Mouse (Mus musculus) mature B cell (primary cell): ENCODE data around the gene Tpm1.

Source experiments
- in situ Hi-C: fragments of 300-500 bp; cut with MboI; formaldehyde crosslinking; loops from 2 replicates; pipeline ENCODE4 v1.14.3; 2019

Gene Tpm1

DNA sequence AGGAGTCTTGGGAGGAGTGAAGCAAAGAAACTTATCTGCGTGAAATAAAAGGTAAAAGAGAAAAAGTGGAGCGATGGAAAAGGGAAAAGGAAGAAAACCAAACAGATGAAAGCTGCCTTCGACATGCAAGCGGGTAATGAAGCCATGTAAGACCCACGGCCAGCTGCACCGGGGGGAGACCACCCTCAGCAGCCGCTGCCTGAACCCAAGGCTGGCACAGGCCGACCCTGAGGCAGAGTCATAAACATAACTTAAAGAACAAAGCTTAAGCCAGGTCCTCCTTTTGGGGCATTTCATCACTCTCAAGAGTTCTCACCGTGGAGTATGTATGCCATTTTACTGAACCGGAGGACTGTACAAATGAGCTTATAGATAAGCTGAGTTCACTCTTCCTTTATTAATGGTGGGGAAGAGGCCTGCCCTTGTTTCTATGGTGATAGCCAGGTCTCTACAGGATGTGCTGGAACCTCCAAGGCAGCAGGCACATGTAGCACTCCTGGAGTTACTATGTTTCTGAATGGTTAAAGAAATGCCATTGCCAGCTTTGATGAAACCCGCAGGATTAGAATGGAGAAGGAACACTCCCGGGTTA, 21.0 kb downstream of the Tpm1 start:
- in situ Hi-C loops: no loop called here

DNA sequence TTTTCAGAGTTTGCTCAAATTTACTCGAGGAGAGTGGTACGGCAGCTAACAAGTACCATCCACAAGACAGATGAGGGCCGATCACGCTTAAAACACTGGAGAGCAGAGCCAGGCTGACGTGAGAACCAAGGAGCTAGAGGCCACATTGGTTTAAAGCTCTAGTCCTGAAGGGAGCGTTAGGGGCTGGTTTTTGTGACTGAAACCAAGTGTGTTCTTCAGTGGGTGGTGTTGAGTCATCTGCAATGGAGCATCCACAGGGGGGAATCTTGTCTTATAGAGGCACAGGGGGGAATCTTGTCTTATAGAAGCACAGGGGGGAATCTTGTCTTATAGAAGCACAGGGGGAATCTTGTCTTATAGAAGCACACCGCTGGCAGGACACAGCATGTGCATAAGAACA, 22.3 kb downstream of the Tpm1 start:
- in situ Hi-C loops: no loop called here

GRCm38 (mm10) chr9:67026061-67026460, 23.1 kb downstream of the Tpm1 start:
- in situ Hi-C loops: no loop called here

DNA sequence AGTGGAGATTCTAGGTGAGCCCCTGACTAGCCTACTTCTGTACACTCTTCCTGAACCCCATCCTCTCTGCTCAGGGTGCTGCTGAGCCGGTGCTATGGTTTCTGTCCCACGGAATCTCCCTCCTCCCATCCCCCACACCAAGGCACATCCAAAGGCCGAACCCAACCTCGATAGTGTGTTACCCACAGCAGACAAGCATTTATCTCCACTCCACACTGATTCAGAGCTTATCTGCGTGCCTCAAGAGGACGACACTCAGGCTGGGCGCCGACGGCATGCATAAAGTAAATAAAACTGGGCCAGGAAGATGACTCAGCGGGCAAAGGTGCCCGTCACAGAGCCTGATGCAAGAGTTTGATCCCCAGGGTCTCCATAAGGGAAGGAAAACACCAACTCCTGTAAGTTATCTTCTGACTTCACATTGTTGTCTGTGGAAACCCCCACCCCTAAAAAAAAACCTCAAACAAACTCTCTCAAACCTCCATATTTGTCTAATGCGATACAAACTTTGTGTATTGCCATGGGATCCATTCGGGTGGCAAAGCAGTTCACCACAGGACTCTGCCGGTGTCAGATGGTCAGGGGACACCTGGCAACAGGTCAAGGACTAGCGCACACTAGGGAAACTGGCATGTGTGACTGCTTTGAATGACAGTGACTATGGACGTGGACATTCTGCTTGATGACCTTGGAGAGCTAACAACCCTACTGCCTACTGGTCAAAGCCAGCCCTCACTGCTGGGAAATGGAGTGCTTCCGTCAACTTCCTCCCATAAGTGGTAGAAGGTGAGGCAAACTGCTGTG, 24.1 kb downstream of the Tpm1 start:
- in situ Hi-C loops: no loop called here

GRCm38 (mm10) chr9:67023371-67023770, 25.8 kb downstream of the Tpm1 start:
- in situ Hi-C loops: no loop called here

- in situ Hi-C loops: no loop called here
Measured at GRCm38 (mm10) chr9:67020063-67020462, 29.1 kb downstream of the Tpm1 start.

DNA sequence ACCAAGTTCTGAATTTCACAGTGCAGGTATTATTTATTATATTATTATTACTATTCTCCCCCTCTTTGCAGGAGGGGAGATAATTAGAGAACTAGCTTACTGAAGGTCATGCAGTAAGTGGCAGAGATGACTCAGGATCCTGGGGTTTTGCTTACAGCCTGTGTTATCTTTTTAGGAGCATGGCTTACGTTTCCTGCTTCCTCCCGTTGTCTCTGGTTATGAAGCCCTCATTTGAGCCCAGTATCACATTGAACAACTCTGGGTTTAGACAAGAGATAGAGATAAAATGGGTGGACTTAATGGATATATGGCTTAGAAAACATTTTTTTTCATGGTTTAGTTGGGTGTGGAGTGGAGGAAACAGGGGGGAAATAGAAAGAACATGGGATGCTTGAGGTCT, 35.7 kb downstream of the Tpm1 start:
- in situ Hi-C loops: no loop called here

- in situ Hi-C loops: no loop called here
Measured at GRCm38 (mm10) chr9:67012470-67012869, 36.7 kb downstream of the Tpm1 start.

DNA sequence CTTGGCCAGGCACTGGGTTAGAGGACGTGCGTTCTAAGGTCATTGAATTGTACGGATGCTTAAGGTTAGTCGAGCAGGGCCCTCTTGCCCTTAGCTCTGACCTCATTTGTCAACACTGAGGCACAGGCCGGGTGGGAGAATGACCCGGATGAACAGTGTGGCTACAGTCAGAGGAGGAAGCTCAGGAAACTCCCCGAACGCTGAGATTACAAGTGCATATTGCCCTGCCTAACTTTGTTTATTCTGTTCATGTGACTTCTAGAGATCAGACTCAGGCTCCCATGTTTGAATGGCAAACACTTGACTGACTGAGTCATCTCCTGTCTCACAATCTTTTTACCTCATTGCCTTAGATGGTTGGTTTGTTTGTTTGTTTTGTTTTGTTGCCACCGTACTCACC, 37.7 kb downstream of the Tpm1 start:
- in situ Hi-C loops: no loop called here

DNA sequence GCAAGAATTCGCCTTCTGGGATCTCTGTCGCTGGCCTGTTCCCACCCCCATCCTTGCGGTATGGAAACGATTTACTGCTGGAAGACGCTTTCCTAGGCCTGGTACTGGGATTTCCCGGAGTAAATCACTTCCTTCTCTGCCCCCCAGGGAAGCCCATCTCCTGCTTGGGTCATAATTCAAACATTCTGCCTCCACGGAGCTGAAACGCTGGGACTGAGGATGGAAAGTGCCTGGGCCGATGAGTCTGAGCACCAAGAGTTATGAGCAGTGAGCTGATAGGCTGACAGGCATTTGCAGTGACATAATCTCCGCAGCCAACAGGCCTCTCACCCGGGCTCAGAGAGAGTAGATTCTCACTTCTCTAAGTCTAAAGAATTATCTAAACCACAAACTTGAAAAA, 40.4 kb downstream of the Tpm1 start:
- in situ Hi-C loops: no loop called here

- in situ Hi-C loops: no loop called here
Measured at GRCm38 (mm10) chr9:67006376-67006775, 42.8 kb downstream of the Tpm1 start.

GRCm38 (mm10) chr9:67005161-67005742, 44.0 kb downstream of the Tpm1 start:
- in situ Hi-C loops: no loop called here

- in situ Hi-C loops: no loop called here
Measured at GRCm38 (mm10) chr9:67003656-67004055, 45.5 kb downstream of the Tpm1 start.

GRCm38 (mm10) chr9:67003156-67003555, 46.0 kb downstream of the Tpm1 start:
- in situ Hi-C loops: no loop called here

DNA sequence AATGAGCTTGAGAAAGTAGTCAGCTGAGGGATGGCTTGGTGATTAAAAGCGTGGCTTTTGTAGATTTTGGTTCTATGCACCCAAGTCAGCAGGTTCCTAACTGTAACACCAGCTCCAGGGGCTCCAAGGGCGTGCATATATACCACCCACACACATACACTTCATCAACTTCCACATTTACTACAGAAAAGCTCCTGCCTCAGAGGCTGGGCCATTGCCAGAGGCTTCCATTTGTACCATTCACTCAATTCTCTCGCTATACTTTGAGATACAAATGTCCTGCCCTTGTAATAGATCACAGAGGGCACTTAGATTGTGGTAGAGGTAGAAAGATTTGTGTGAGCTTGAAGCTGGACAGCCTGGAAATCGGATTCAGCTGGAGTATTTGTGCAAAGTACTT, 47.7 kb downstream of the Tpm1 start:
- in situ Hi-C loops: no loop called here

GRCm38 (mm10) chr9:67001050-67001449, 48.2 kb downstream of the Tpm1 start:
- in situ Hi-C loops: no loop called here

DNA sequence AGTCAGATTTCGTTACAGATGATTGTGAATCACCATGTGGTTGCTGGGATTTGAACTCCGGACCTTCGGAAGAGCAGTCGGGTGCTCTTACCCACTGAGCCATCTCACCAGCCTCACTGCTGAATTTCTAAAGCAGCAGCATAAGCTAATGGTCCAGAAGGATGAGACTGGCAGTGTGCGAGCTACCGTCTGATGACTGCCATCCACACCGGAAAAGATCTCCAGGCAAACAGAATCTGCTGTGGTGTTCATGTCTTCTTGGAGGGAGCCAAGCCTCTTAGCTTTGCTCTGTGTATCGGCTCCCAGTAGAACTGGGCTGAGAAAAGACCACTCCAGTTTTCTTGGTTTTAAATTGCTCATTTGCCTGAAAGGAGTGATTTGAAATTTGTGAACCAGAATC, 49.5 kb downstream of the Tpm1 start:
- in situ Hi-C loops: loop anchor here (10.0 kb wide), 1 partner anchor 45 kb away; the partner anchor contains the start of gene Tpm1

- in situ Hi-C loops: loop anchor here (10.0 kb wide), 1 partner anchor 53 kb away; the partner anchor contains the start of gene Tpm1
Measured at GRCm38 (mm10) chr9:66991750-66992410, 57.3 kb downstream of the Tpm1 start.

GRCm38 (mm10) chr9:66991021-66991749, 58.0 kb downstream of the Tpm1 start:
- in situ Hi-C loops: loop anchor here (10.0 kb wide), 1 partner anchor 54 kb away; the partner anchor contains the start of gene Tpm1

DNA sequence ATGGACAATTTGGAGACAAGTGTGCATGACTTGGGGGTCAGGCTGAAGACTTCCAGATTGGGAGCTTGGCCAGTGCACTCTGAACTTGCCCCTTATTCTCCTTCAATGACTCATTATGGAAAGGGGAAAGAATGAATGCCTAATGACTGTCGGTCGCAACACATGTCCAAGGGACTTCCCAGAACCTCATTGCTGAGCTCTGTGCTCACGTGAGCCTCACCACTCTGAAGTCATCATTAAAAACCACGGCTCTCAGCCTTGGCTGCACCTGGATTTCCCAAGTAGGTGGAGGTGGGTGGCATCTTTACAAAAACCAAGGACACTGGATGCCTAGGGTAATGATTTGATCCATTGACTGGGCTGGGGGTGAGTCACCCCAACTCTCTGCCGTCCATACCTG, 59.2 kb downstream of the Tpm1 start:
- in situ Hi-C loops: loop anchor here (10.0 kb wide), 1 partner anchor 55 kb away; the partner anchor contains the start of gene Tpm1

DNA sequence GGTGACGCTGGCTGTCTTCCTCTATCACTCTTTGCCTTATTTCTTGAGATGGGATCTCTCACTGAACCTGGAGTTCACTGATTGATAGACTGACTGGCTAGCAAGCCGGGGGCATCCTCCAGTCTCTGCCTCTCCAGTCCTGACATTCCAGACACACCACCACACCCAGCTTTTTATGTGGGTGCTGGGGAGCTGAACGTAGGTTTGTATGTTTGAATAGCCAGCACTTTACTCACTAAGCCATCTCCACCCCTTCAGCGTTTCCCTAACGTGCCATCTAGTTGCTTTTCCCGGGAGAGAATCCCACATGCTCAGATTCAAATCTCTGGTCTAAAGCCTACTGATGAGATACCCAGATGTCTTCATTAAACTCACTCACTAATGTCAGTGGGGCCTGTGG, 59.6 kb downstream of the Tpm1 start:
- in situ Hi-C loops: no loop called here
